Mouse (Mus musculus): ENCODE data around the gene Pax4. TPM values are rescaled to one million over a fixed set of nuclear protein-coding genes. Genes with fewer than 3 reads are reported as not detected.

Pax4 gene
- polyA plus RNA-seq, 1 experiment, result 0.40 TPM

DNA sequence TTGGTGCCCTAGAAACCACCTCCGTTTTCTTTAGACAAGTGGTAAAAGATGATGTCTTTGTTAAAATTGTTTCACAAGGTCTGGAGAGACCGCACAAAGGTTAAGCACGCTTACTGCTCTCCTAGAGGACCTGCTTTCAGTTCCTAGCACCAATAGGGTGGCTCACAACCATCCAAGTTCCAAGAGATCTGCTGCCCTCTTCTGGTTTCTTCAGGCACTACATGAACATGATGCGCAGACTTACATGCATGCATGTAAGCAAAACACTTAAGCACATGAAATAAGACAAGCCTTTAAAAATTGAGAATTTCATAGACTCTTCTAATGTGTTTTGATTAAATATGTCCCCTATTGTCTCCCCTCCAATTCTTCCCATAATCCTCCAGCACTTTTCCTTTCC lies 49.4 kb downstream of the Pax4 start:
- WGBS, result 91% methylated on average over 4 of the region's 4 CpGs
- DNase-seq (ENCODE audit: low read depth, low spot score), result no peak

DNA sequence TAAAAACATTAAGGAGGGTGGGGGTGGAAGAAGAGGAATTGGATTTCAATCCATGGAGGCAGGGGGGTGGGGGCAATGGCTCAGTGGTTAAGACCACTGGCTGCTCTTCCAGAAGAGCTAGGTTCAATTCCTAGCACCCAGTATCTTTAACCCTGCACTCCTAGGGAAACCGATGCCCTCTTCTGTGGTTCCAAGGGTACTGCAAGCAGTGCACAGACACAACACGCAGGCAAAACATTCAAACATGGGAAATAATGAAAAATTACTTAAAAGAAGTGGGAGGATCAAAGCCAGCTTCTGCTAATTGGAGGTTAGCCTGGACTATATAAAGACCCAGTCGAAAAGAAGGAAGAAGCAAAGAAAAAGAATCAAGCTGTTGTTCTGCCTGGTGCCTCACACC lies 50.4 kb downstream of the Pax4 start:
- no peak for DNase-seq (ENCODE audit: low read depth, low spot score)
- WGBS, result 85% methylated on average over 3 of the region's 3 CpGs

DNA sequence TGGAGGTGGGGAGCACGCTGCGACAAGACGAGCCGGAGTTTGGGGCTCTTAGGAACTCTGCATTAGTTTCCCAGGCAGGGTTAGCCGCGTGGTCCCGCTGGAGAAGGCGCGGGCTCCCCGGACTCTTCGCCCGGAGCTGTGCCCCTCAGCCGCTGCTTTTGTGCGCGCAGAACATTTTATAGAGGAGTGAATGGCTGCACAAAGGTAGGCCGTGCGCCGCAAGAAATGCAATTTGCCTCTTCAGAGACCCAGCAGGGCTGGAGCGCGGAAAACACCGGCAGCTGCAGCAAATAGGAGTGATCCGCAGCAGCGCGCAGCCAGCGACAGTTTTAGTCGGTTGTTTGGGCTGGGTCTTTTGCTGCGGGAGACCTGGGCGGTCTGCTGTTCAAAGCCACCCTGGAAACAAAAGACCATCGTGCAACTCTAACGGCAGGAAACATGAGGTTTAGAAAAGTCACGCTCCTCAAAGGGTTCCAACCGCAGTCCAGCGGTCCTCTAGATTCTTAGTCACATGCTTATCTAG lies 51.4 kb downstream of the Pax4 start, which contains the start of gene Zfp800:
Gene Zfp800, minus strand, starts transcription at position 325 of the 523 bp plus-strand sequence.
- no peak for DNase-seq (ENCODE audit: low read depth, low spot score)
- 4% methylated on average over 33 of the region's 33 CpGs for WGBS

DNA sequence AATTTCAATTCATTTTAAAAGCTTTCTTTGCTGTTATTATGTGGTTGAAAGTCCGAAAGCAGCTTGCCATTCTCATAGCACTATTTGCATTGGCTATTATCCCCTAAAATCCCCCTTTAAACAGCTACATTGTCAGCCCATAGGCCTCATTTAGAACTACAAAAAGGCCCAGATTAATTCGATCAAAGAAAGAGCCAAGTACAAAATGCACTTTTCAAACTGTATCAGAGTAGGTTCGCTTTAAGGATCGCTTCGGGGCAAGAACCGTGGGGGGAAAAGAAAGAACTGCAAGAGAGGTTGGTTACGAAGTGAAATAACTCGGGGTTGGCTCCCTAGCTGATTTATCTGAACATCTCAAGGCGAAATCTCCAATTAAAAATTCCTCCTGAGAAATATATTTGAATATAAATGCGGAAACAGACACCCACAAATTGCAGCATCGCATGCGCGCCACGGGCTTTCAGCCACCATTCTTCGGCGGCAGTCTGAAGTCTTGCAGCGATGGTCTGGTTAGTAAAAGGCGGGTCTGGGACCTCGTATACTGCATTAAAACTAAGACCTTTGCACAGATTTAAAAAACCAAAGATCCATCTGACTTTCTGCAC lies 52.2 kb downstream of the Pax4 start:
- 7% methylated on average over 19 of the region's 19 CpGs for WGBS
- DNase-seq (ENCODE audit: low read depth, low spot score), result no peak

DNA sequence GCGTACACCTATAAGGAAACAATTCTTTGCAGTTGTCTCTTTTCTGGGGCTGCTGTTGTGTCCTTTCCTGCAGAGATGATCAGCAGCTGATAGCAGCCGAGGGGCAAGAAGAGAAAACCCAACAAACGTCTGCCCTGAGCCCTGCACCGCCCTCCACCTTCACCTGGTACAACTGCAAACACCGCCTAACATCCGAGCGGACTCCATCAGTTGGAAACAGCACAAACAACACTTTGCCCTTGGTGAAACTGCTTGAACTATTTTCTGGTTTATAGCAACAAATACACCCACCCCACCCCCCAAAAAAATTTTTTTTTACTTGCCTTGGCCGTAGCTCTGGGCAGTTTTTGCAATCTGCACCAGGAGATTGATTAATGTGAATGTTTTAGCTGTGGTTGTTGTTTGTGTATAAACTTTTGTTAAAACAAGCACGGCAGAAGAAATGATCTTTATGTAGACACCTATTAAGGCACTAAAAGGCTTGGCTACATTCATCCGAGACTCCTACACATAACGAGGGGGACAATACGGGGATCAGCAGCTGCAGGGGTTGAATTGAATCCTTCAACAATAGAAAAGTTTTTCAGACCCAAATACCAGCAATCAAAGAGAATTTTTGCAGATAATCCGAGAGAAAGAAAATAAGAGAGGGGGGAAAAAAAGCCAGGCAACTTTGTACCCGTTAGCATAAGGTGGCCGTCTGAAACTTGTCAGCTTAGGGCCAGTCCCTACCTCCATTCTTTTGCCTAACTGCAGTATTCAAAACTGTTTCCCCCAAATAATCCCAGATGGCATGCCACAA lies 52.9 kb downstream of the Pax4 start:
- 41% methylated on average over 15 of the region's 15 CpGs for WGBS
- no peak for DNase-seq (ENCODE audit: low read depth, low spot score)

Other genes starting within 250 kb of the Pax4 start
- 1.3 and 3.8 TPM in 2 replicates for gene Zfp800, start 51.3 kb downstream of the Pax4 start, polyA plus RNA-seq (2012; rRNA removed)
- 609 and 620 TPM in 2 replicates for gene Arf5, start 25.8 kb downstream of the Pax4 start, polyA plus RNA-seq (2012; rRNA removed)
- gene Fscn3, start 21.6 kb downstream of the Pax4 start, polyA plus RNA-seq (2012; rRNA removed), result 0.07 and 0.56 TPM in 2 replicates
- 4.6 and 7.2 TPM in 2 replicates for gene Gcc1, start 21.0 kb downstream of the Pax4 start, polyA plus RNA-seq (2012; rRNA removed)
- 89.7 and 90.4 TPM in 2 replicates for gene Snd1, start 25.8 kb upstream of the Pax4 start, polyA plus RNA-seq (2012; rRNA removed)